Mouse (Mus musculus) neural tube, postnatal 0 days (tissue): ENCODE measurements around the gene Aldob. TPM values are rescaled to one million over a fixed set of nuclear protein-coding genes. Genes with fewer than 3 reads are reported as not detected.

Source experiments
- polyA plus RNA-seq: library from polyadenylated mRNA; unstranded; fragments of >200 nt; fragmentation: Nextera tagmentation; extraction: Ambion mirVana; gene quantifications from 2 replicates; pipeline ENCODE4 v1.2.1, GENCODE M21; 2015

Gene Aldob
- polyA plus RNA-seq, result 0.67 and 1.2 TPM in 2 replicates

GRCm38 (mm10) chr4:49549383-49549782, at the start of gene Aldob:
TSS of gene Aldob (minus strand) at chr4:49549546.

GRCm38 (mm10) chr4:49597183-49598100, 48.1 kb upstream of the Aldob start, which contains the start of gene Tmem246:
TSS of gene Tmem246 (minus strand) at chr4:49597876.

GRCm38 (mm10) chr4:49520572-49521340, 28.6 kb downstream of the Aldob start, which contains the start of the genes Mrpl50 and Zfp189:
TSS of gene Mrpl50 (minus strand) at chr4:49521093.
TSS of gene Zfp189 (plus strand) at chr4:49521176.

GRCm38 (mm10) chr4:49506386-49506785, 43.0 kb downstream of the Aldob start, which contains the start of gene Baat:
TSS of gene Baat (minus strand) at chr4:49506557.

Other genes with a start within 250 kb of the Aldob start
- gene Acnat2, start 141.4 kb downstream of the Aldob start, polyA plus RNA-seq, result not detected in 2 replicates
- not detected in 2 replicates for gene Acnat1, start 75.6 kb downstream of the Aldob start, polyA plus RNA-seq
- not detected in 2 replicates for gene Baat, start 43.0 kb downstream of the Aldob start, polyA plus RNA-seq
- gene Mrpl50, start 28.5 kb downstream of the Aldob start, polyA plus RNA-seq, result 59.9 and 63.2 TPM in 2 replicates
- gene Zfp189, start 28.4 kb downstream of the Aldob start, polyA plus RNA-seq, result 6.2 and 6.6 TPM in 2 replicates
- gene Tmem246, start 48.3 kb upstream of the Aldob start, polyA plus RNA-seq, result 164 and 165 TPM in 2 replicates
- 40.0 and 42.1 TPM in 2 replicates for gene Rnf20, start 82.5 kb upstream of the Aldob start, polyA plus RNA-seq
- 0.57 and 0.79 TPM in 2 replicates for gene Ppp3r2, start 132.5 kb upstream of the Aldob start, polyA plus RNA-seq